Mouse (Mus musculus): ENCODE data around the gene Pprc1. TPM values are rescaled to one million over a fixed set of nuclear protein-coding genes. Genes with fewer than 3 reads are reported as not detected.
A peak's percentile ranks its signal among the peaks of the same experiment; 100 is the strongest.

The Pprc1 gene
- polyA plus RNA-seq, 1 experiment from 2014 or later: 41.8 TPM

DNA sequence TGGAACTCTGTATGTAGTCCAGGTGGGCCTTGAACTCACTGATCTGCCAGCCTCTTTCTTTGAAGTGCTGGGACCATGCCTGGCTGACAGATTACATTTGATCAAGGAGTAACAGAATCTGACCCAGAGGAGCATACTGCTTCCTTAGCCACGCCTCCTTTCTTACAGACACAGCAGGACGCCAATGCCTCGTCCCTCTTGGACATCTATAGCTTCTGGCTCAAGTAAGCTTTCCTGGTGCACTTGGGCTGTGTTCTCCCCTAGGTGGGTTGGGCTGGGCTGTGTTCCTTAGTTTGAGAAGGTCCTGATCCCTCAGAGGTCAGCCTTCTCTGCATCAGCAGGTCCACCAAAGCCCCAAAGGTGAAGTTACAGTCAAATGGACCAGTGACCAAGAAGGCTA, 33.8 kb downstream of the Pprc1 start:
- no peak for DNase-seq (ENCODE audit: low spot score)
- no peaks in the 10 kb centered on the region for H3K9me3 ChIP-seq (replicated peaks)
- no peak overlapping the region for H3K27ac ChIP-seq (replicated peaks)
- peaks cover 20% of the 10 kb centered on the region for H3K4me1 ChIP-seq
- no peak overlapping the region; the same call in 1 of the 2 replicates for H3K4me3 ChIP-seq
- no peaks in the 10 kb centered on the region for H3K27me3 ChIP-seq (ENCODE audit: low read depth, poor library complexity, severe bottlenecking)
- WGBS: 67% methylated on average over 3 of the region's 3 CpGs
- peaks cover 71% of the 10 kb centered on the region for H3K36me3 ChIP-seq

DNA sequence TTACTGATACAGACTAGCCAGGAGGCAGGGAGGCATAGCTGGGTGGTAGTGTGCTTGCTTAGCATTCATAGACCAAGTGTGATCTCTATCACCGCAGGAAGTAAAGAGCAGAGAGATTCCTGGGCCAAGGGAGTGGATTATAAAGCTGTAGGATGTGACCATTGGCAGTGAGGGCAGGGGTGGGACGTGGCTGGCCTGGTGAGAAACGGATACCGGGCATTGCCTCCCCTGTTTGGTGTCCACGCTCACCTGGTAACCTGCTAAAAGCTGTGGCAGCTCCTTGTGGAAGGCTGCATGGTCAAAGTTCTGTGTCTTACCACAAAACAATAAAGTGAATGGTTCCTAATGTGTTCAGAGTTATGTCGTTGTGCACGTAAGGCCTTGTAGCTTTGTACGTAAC, 40.5 kb downstream of the Pprc1 start:
- Histone ChIP-seq H3K27ac (replicated peaks) (no peak overlapping the region), H3K4me1 (no peaks in the 10 kb centered on the region), H3K9me3 (replicated peaks) (no peaks in the 10 kb centered on the region), H3K27me3 (ENCODE audit: low read depth, poor library complexity, severe bottlenecking) (no peaks in the 10 kb centered on the region), H3K4me3 (no peak overlapping the region), H3K36me3 (peaks cover 64% of the 10 kb centered on the region)
- no peak for DNase-seq (ENCODE audit: low spot score)
- WGBS: 96% methylated on average over 8 of the region's 8 CpGs

DNA sequence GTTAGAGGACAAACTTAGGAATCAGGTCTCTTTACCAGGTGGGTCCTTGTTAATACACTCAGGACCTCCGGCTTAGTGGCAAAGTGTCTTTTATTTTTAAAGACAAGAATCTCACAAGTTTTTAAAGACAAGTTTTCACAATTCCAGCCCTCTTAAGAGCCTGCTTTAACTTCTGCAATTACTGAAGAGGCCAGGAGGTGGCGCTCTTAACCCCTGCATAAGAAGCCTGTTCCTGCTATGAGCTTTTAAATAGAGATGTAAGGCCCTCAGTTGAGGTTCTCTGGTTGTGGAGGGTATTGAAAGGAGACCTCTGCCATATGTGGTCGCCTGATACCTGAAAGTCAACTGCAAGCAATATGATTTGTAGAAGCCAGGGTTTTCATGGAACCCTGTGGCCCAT, 41.7 kb downstream of the Pprc1 start:
- H3K27me3 ChIP-seq (ENCODE audit: low read depth, poor library complexity, severe bottlenecking): no peaks in the 10 kb centered on the region
- WGBS: 53% methylated on average over 3 of the region's 3 CpGs
- H3K27ac ChIP-seq (replicated peaks): no peak overlapping the region
- peaks cover 53% of the 10 kb centered on the region for H3K36me3 ChIP-seq
- peak; percentile 49 for DNase-seq (ENCODE audit: low spot score)
- no peak overlapping the region for H3K4me3 ChIP-seq
- no peaks in the 10 kb centered on the region for H3K4me1 ChIP-seq
- no peaks in the 10 kb centered on the region for H3K9me3 ChIP-seq (replicated peaks)

DNA sequence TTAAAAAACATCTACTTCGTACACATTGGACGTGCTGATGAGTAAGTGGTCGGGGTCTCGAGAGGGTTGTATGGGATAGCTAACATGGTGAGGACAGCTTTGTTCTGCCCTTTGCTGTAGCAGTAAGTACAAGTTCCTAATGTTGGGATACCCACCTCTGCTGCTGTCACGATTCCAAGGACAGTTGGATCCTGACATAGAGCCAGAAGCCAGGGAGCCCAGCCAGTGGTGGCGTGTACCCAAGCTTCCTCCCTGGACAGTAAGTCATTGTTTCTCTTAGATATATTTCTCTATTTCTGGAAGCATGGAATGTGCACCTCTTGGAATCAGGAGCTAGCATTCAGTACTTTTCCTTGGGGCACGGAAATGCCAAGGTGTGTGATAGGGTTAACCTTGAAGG, 43.2 kb downstream of the Pprc1 start:
- H3K27ac ChIP-seq (replicated peaks): no peak overlapping the region
- no peak for DNase-seq (ENCODE audit: low spot score)
- no peaks in the 10 kb centered on the region for H3K9me3 ChIP-seq (replicated peaks)

DNA sequence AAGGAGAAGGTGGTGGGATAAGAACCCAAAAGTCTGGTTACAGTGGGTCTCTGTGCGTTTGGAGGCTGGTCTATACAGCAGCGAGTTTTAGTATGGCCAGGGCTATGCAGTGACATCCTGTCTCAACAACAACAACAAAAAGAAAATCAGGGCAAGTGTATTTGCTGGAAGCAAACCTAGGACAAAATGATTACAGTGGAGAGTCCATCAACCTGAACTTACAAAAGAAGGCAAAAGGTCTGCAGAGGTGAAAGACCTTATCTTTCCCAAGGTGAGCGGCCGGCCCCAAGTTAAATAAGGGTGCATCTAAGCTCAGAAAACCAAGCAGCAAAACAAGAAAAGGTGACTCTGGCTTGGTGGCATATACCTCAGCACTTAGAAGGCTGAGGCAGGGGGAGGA, 47.0 kb downstream of the Pprc1 start:
- Histone ChIP-seq H3K4me1 (no peaks in the 10 kb centered on the region), H3K4me3 (no peak overlapping the region), H3K27ac (replicated peaks) (no peak overlapping the region), H3K27me3 (ENCODE audit: low read depth, poor library complexity, severe bottlenecking) (no peaks in the 10 kb centered on the region), H3K36me3 (no peaks in the 10 kb centered on the region), H3K9me3 (replicated peaks) (no peaks in the 10 kb centered on the region; the same call in 1 of the 2 replicates)
- WGBS: 89% methylated on average over 4 of the region's 4 CpGs
- no peak for DNase-seq (ENCODE audit: low spot score)

More for the DNA sequence above, 43.2 kb downstream of the Pprc1 start:
- no peaks in the 10 kb centered on the region for H3K27me3 ChIP-seq (ENCODE audit: low read depth, poor library complexity, severe bottlenecking)
- H3K4me1 ChIP-seq: no peaks in the 10 kb centered on the region
- WGBS: 87% methylated on average over 7 of the region's 7 CpGs
- no peak overlapping the region for H3K4me3 ChIP-seq
- H3K36me3 ChIP-seq: peaks cover 37% of the 10 kb centered on the region

DNA sequence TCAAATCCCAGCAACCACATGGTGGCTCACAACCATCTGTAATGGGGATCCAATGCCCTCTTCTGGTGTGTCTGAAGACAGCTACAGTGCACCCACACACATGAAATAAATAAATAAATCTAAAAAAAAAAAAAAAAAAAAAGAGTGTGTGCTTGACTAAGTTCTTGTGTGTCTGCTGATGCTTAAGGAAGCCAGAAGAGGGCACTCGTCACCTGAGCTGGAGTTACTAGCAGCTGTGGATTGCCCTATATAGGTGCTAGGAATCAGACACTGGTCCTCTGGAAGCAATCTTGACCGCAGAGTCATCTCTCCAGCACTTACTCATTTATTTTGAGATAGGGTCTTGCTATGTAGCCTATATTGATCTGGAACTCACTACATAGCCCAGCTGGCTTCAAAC, 49.5 kb downstream of the Pprc1 start:
- Histone ChIP-seq H3K4me1 (no peaks in the 10 kb centered on the region), H3K4me3 (no peak overlapping the region), H3K27me3 (ENCODE audit: low read depth, poor library complexity, severe bottlenecking) (no peaks in the 10 kb centered on the region), H3K9me3 (replicated peaks) (no peaks in the 10 kb centered on the region; the same call in 1 of the 2 replicates), H3K36me3 (no peaks in the 10 kb centered on the region), H3K27ac (replicated peaks) (no peak overlapping the region)
- 93% methylated on average over 2 of the region's 2 CpGs for WGBS
- DNase-seq (ENCODE audit: low spot score): no peak

DNA sequence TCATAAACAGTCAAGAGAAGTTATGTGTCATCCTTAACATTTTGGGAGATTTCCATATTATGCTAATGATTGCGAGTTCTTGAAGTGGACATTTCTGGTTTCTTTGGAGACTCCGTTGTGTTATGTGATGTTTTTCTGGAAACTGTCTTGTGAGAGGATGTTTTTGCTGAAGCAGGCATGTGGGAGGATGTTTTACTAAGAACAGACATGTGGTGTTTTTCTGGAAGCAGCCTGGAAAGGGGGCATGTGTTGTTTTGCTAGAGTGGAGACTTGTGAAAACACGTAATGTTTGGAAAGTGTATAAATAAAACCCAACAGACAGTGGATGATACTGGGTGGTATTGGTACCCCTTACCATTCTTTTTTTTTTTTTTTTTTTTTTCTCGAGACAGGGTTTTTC, 50.6 kb downstream of the Pprc1 start:
- Histone ChIP-seq H3K27me3 (ENCODE audit: low read depth, poor library complexity, severe bottlenecking) (no peaks in the 10 kb centered on the region), H3K36me3 (no peaks in the 10 kb centered on the region), H3K27ac (replicated peaks) (no peak overlapping the region), H3K4me3 (no peak overlapping the region), H3K4me1 (no peaks in the 10 kb centered on the region), H3K9me3 (replicated peaks) (no peaks in the 10 kb centered on the region; the same call in 1 of the 2 replicates)
- 89% methylated on average over 4 of the region's 4 CpGs for WGBS
- DNase-seq (ENCODE audit: low spot score): no peak

DNA sequence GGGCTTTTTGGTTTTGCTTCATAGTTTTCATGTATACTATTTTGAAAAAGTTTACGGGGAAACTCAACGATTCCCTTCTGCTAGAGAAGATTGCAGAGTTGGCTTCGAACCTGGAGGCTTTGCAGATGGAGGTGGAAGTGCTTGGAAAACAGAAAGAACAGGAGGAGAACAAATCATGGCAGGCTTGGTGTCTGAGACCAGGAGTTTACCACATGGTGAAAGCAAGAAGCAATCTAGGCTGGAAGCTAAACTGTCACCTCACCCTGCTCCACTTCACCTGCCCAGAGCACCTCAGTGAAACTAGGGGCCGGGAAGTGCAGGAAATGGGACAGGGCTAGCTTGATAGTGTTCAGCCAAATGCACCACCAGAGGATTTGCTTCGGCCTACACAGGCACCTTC, 51.7 kb downstream of the Pprc1 start:
- no peak for DNase-seq (ENCODE audit: low spot score)
- Histone ChIP-seq H3K9me3 (replicated peaks) (no peaks in the 10 kb centered on the region; the same call in 1 of the 2 replicates), H3K4me1 (no peaks in the 10 kb centered on the region), H3K27me3 (ENCODE audit: low read depth, poor library complexity, severe bottlenecking) (no peaks in the 10 kb centered on the region), H3K36me3 (no peaks in the 10 kb centered on the region), H3K27ac (replicated peaks) (no peak overlapping the region), H3K4me3 (no peak overlapping the region)
- 91% methylated on average over 5 of the region's 5 CpGs for WGBS

DNA sequence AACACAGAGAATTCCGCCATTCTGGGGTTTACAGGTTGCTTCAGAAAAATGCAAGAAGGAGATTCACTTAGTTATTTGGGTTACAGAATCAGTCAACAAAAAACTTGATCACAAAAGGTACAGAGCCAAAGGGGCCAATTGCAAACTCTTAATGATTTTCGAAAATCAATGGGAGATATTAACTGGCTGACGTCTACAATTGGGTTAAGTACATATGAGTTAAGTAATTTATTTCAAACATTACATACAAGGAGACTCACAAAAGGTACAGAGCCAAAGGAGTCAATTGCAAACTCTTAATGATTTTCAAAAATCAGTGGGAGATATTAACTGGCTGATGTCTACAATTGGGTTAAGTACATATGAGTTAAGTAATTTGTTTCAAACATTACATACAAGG, 54.9 kb downstream of the Pprc1 start:
- no peaks in the 10 kb centered on the region for H3K4me1 ChIP-seq
- 91% methylated on average over 3 of the region's 3 CpGs for WGBS
- H3K27ac ChIP-seq (replicated peaks): no peak overlapping the region
- no peak for DNase-seq (ENCODE audit: low spot score)
- H3K27me3 ChIP-seq (ENCODE audit: low read depth, poor library complexity, severe bottlenecking): no peaks in the 10 kb centered on the region
- no peaks in the 10 kb centered on the region for H3K36me3 ChIP-seq
- no peaks in the 10 kb centered on the region for H3K9me3 ChIP-seq (replicated peaks)
- no peak overlapping the region for H3K4me3 ChIP-seq

DNA sequence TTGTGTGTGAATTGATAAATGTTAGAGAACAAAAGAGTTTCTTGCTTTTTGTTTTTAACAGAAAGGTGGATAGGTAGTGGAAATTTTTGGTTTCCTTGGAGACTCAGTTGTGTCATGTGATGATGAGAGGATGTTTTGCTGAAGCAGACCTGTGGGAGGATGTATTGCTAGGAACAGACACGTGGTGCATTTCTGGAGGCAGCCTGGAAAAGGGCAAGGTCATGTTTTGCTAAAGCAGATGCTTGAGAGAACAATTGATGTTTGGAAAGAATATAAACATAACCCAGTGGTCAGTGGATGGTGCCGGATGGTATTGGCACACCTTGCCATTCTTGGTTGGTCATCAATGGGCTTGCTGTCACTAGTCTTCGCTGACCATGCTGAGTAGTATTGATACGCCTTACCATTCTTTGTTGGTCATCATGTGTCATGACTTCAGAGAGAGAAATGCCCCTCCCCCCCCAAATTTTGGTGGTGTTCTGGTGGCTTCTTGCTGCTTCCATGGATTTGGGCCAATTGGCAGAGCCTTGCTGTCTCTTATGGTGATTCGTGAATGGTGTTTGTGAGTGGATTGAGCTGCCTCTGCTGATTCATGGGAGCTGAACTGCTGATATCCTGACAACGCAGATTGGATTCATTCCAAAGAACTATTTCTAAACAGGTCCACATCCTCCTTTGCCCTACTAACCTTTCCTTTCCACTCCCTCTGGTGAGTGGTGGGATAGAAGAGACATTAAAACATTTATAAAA, 58.9 kb downstream of the Pprc1 start:
- Histone ChIP-seq H3K4me1 (no peaks in the 10 kb centered on the region), H3K4me3 (no peak overlapping the region), H3K27me3 (ENCODE audit: low read depth, poor library complexity, severe bottlenecking) (no peaks in the 10 kb centered on the region), H3K9me3 (replicated peaks) (no peaks in the 10 kb centered on the region), H3K36me3 (no peaks in the 10 kb centered on the region), H3K27ac (replicated peaks) (no peak overlapping the region)
- WGBS: 88% methylated on average over 6 of the region's 6 CpGs
- DNase-seq (ENCODE audit: low spot score): no peak

DNA sequence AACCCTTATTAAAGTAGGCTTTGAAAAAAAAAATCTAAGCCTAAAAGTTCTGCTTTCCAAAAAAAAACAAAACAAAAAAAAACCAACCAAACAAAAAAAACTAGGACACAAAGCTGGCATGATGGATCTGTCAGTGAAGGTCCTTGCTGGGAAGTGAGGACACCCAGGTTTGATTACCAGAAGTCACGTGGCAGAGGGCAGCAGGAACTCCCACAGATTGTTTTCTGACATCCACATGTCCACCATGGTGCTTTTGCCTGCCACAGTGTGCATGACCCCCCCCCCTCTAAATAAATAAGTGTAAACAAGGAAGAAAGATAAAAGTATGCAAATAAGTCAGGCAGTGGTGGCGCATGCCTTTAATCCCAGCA, 59.5 kb downstream of the Pprc1 start:
- WGBS: 86% methylated on average over 2 of the region's 2 CpGs

DNA sequence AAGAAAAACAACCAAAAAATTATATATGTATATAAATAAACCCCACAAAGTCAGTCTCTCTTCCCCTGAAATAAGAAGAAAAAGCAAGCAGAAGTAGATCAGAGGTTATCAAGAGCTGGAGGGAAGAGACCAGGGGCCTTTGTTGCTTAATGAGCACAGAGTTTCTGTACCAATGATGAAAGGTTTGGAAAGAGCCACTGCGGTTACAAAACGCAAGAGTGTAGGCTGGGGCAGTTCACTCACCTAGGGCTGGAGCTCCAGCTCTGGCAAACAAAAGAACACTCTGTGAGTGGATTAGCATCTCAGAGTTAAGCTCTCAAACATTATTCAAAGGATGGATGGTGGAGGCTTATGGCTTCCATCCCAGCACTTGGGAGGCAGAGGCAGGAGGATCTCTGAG, 65.5 kb downstream of the Pprc1 start:
- no peak overlapping the region for H3K4me3 ChIP-seq
- 83% methylated on average over 2 of the region's 2 CpGs for WGBS
- DNase-seq (ENCODE audit: low spot score): no peak
- no peaks in the 10 kb centered on the region for H3K27me3 ChIP-seq (ENCODE audit: low read depth, poor library complexity, severe bottlenecking)
- H3K36me3 ChIP-seq: no peaks in the 10 kb centered on the region
- no peak overlapping the region for H3K27ac ChIP-seq (replicated peaks)
- no peaks in the 10 kb centered on the region for H3K4me1 ChIP-seq
- no peaks in the 10 kb centered on the region for H3K9me3 ChIP-seq (replicated peaks)

More for the DNA sequence above, 59.5 kb downstream of the Pprc1 start:
- no peak for DNase-seq (ENCODE audit: low spot score)
- no peaks in the 10 kb centered on the region for H3K9me3 ChIP-seq (replicated peaks)
- H3K27me3 ChIP-seq (ENCODE audit: low read depth, poor library complexity, severe bottlenecking): no peaks in the 10 kb centered on the region
- no peak overlapping the region for H3K4me3 ChIP-seq
- H3K4me1 ChIP-seq: no peaks in the 10 kb centered on the region
- no peak overlapping the region for H3K27ac ChIP-seq (replicated peaks)
- no peaks in the 10 kb centered on the region for H3K36me3 ChIP-seq

DNA sequence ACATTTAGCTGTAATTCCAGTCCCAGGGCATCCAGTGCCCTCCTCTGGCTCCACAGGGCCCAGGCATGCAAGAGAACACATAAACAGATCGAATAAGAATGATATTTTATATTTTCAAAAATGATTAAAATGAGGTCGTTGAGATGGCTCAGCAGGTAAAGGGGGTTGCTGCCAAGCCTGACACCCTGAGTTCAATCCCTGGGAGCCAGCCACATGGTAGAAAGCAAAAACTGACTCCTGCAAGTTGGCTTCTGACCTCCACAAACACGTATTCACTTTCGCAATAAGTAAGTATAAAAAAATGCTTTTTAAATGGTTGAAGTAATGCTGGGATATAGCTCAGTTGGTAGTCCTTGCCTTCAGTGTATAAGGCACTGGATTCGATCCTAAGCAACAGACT, 66.1 kb downstream of the Pprc1 start:
- Histone ChIP-seq H3K27me3 (ENCODE audit: low read depth, poor library complexity, severe bottlenecking) (no peaks in the 10 kb centered on the region), H3K4me3 (no peak overlapping the region), H3K9me3 (replicated peaks) (no peaks in the 10 kb centered on the region), H3K27ac (replicated peaks) (no peak overlapping the region), H3K36me3 (no peaks in the 10 kb centered on the region), H3K4me1 (no peaks in the 10 kb centered on the region)
- 87% methylated on average over 5 of the region's 5 CpGs for WGBS
- DNase-seq (ENCODE audit: low spot score): no peak

DNA sequence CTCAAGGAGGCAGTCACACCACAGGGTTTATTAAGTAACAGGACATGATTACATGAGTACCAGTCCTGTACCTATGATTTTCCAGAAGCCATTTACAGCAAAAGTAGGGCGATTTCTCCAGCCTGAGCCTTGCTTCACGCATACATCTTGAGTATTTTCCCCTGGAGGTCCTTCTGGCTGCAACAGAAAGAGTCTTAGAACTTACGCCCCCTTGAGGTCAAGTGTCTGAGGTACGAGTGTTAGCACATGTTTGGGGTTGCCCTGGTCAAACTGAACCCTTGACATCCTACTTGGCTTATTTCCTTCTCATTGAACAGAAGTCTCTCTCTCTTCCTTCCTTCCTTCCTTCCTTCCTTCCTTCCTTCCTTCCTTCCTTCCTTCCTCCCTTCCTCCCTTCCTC, 69.9 kb downstream of the Pprc1 start:
- WGBS: 65% methylated on average over 4 of the region's 4 CpGs
- Histone ChIP-seq H3K36me3 (no peaks in the 10 kb centered on the region), H3K4me3 (no peak overlapping the region), H3K27me3 (ENCODE audit: low read depth, poor library complexity, severe bottlenecking) (no peaks in the 10 kb centered on the region), H3K4me1 (no peaks in the 10 kb centered on the region), H3K9me3 (replicated peaks) (no peaks in the 10 kb centered on the region), H3K27ac (replicated peaks) (no peak overlapping the region)
- no peak for DNase-seq (ENCODE audit: low spot score)
